Mouse (Mus musculus) liver, embryonic 14.5 days (tissue): Measurements from ENCODE around the gene Olfr1032.
"Not testable (repeated sequence)": the region's sequence is repeated elsewhere in the genome, so short reads cannot be mapped to it uniquely, and the experiment has no call there.

Source experiments
- CTCF ChIP-seq: IDR thresholded peaks from 2 replicates; pipeline ENCODE4 v1.5.1; 2016; ENCODE audit warnings: antibody characterized with exemption, low read depth, control low read depth
- EP300 ChIP-seq: IDR thresholded peaks from 2 replicates; pipeline ENCODE4 v1.6.1; 2016; ENCODE audit warnings: antibody characterized with exemption, low read depth

GRCm38 (mm10) chr2:86021518-86021917 lies 16.2 kb downstream of the Olfr1032 start:
- TF ChIP-seq CTCF, EP300: not testable (repeated sequence)
